Mouse (Mus musculus) sigmoid colon, adult 10 weeks (tissue): ENCODE data around the gene Vmn2r43. TPM values are rescaled to one million over a fixed set of nuclear protein-coding genes. Genes with fewer than 3 reads are reported as not detected.

Experiments used
- polyA plus RNA-seq: library from polyadenylated mRNA; stranded (reverse); fragments of 350-450 nt; fragmentation: Illumina TruSeq; extraction: RNeasy Lipid Tissue Mini Kit (QIAGEN cat#74804); gene quantifications from one replicate; pipeline ENCODE4 v1.2.3, GENCODE M21; 2014; ENCODE audit warnings: low read depth, low replicate concordance

Gene Vmn2r43
- polyA plus RNA-seq = not detected

GRCm38 (mm10) chr7:8260499-8260898, at the start of gene Vmn2r43:
Gene Vmn2r43 (minus strand): TSS chr7:8260599.

DNA sequence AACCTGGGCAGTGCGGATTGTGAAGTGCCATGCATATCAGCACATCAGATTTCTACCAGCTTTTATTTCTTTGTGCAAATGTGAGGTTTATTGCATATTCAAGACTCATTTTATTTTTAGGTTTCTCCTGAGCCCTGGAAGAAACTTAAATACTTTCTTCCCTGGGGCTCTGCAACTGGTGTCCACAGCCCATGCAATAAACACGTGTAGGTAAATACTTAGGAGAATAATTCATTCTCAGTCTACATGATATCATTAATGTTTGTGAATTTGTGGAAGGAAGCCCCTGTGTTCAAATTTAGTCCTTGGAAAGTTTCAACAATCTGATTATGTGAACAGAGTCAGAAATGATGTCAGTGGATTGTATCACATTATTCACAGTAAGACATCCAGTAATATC, 60.2 kb downstream of the Vmn2r43 start, which contains the start of gene Vmn2r42:
TSS of gene Vmn2r42 (minus strand) at position 101 of the 400 bp plus-strand sequence.

Other genes starting within 250 kb of the Vmn2r43 start
- not detected for gene Vmn2r41, start 98.9 kb downstream of the Vmn2r43 start, polyA plus RNA-seq
- not detected for gene Vmn2r42, start 60.3 kb downstream of the Vmn2r43 start, polyA plus RNA-seq
- not detected for gene Vmn2r44, start 122.7 kb upstream of the Vmn2r43 start, polyA plus RNA-seq
- gene Vmn2r45, start 228.5 kb upstream of the Vmn2r43 start, polyA plus RNA-seq = not detected